ENCODE assay signal across 9 mouse cellular contexts in genomic region chr2:166359995-166360394, GRCm38 (mm10).
DNase-seq lines count a peak whose midpoint lies in the region; ATAC-seq and TF ChIP-seq lines count a peak whose summit lies in the region.
"Had no signal": no experiment of that assay in that cellular context is flagged by ENCODE, and none has a peak within 500 bp of the region (broad histone marks: within the 10 kb centered on the region; RNA-seq: fewer than 3 reads in every experiment).

No protein-coding gene starts in this region.

- no peak for TF ChIP-seq POLR2A in lung, adult 2 months (IDR thresholded peaks at IDR 0.05; ENCODE audit: borderline replicate concordance, extremely low read depth, low read depth, low read length)
- TF ChIP-seq POLR2A in kidney, adult 2 months (IDR thresholded peaks at IDR 0.05; ENCODE audit: low read depth, low read length) = no peak

- H3K4me3 ChIP-seq in lung, adult 2 months (replicated peaks; ENCODE audit: extremely low read depth, low read depth, low read length) = no peak overlapping the region
- H3K4me3 ChIP-seq in neural tube, embryonic 12.5 days = no peak overlapping the region
- H3K4me3 ChIP-seq in kidney, adult 2 months (ENCODE audit: insufficient read depth, low read depth, low read length) = no peak overlapping the region

- intact Hi-C loops in heart, postnatal 10 days (cut with DNase I) = no loop called here

- no peaks in the 10 kb centered on the region for H3K9me3 ChIP-seq in neural tube, embryonic 12.5 days

- no peaks in the 10 kb centered on the region for H3K4me1 ChIP-seq in lung, adult 2 months (ENCODE audit: control insufficient read depth, insufficient read depth, low read length)
- H3K4me1 ChIP-seq in neural tube, embryonic 12.5 days = peaks cover 19% of the 10 kb centered on the region
- H3K4me1 ChIP-seq in kidney, adult 2 months (ENCODE audit: control insufficient read depth, insufficient read depth, low read length) = no peaks in the 10 kb centered on the region

- H3K4me2 ChIP-seq in neural tube, embryonic 12.5 days (replicated peaks) = peak overlapping the region; percentile 19

- TF ChIP-seq CTCF in lung, adult 2 months (IDR thresholded peaks at IDR 0.05; ENCODE audit: insufficient read depth, low read length) = no peak
- TF ChIP-seq CTCF in kidney, adult 2 months (conservative IDR thresholded peaks at IDR 0.05; ENCODE audit: insufficient read depth, insufficient read length, low read depth, low read length) = no peak

- H3K27ac ChIP-seq in neural tube, embryonic 12.5 days = peak overlapping the region; percentile 33
- H3K27ac ChIP-seq in kidney, adult 2 months (ENCODE audit: insufficient read depth, low read depth, low read length) = no peak overlapping the region
- H3K27ac ChIP-seq: macrophage had no signal

- peaks cover 5% of the 10 kb centered on the region; the same call in 1 of the 2 replicates for H3K27me3 ChIP-seq in neural tube, embryonic 12.5 days (replicated peaks)
- no peaks in the 10 kb centered on the region for H3K27me3 ChIP-seq in kidney, adult 2 months (replicated peaks; ENCODE audit: control insufficient read depth, insufficient read depth, low read length)

- no peaks in the 10 kb centered on the region for H3K36me3 ChIP-seq in neural tube, embryonic 12.5 days
- H3K36me3 ChIP-seq in kidney, adult 2 months (ENCODE audit: control insufficient read depth, insufficient read depth, low read length) = no peaks in the 10 kb centered on the region

- 32% methylated on average over 13 of the region's 13 CpGs for WGBS in lung, adult 2 months
- 36% methylated on average over 13 of the region's 13 CpGs for WGBS in neural tube, embryonic 12.5 days
- 27% methylated on average over 13 of the region's 13 CpGs for WGBS in kidney, adult 2 months

- peak; percentile 48 for DNase-seq in adrenal gland, postnatal 25 days
- no peak for DNase-seq in adrenal gland, adult (ENCODE audit: inconsistent age in 2 of 2, low spot score in 1 of 2)
- peak; percentile 36 to 55 for DNase-seq in lung, postnatal 4 days
- no peak for DNase-seq in lung, adult 2 months
- DNase-seq in heart, postnatal 10 days = peak; percentile 50 to 71
- no peak for DNase-seq in urinary bladder, postnatal 14 days (ENCODE audit: low spot score)
- no peak for DNase-seq in kidney, adult 2 months

- ATAC-seq in neural tube, embryonic 12.5 days (ENCODE audit: low FRiP score, low read depth) = peak; percentile 67

- H3K9ac ChIP-seq in neural tube, embryonic 12.5 days = no peak overlapping the region

Comparison
In these comparisons a context has a peak if more than half of its experiments do, and no peak if none do; other contexts are left out.
1. DNase-seq: peak in adrenal gland, postnatal 25 days (single experiment), lung, postnatal 4 days (2 of 2) and heart, postnatal 10 days (2 of 2); none in adrenal gland, adult (0 of 2), lung, adult 2 months (single experiment), urinary bladder, postnatal 14 days (single experiment) and kidney, adult 2 months (single experiment).